Mouse (Mus musculus) heart, postnatal 0 days (tissue): ENCODE measurements at regions not wholly inside any gene's neighbourhood (a gene's known extent, or its start where the extent isn't known, plus 50 kb on each side); places are given as distances from the start of the nearest gene placed in this dataset.

Experiments
- CTCF ChIP-seq: IDR thresholded peaks from 2 replicates; pipeline ENCODE4 v1.5.1; 2016; ENCODE audit warnings: antibody characterized with exemption, control low read depth, low read depth
- EP300 ChIP-seq: IDR thresholded peaks from 2 replicates; pipeline ENCODE4 v1.6.1; 2016; ENCODE audit warnings: antibody characterized with exemption, low read depth

GRCm38 (mm10) chr6:37745393-37746100 lies 125.1 kb upstream of the Trim24 start:
- no peak for TF ChIP-seq CTCF
- no peak for TF ChIP-seq EP300
